ENCODE assay signal across 9 mouse cellular contexts in genomic region chrX:50657835-50658565, GRCm38 (mm10).
DNase-seq lines count a peak whose midpoint lies in the region; ATAC-seq and TF ChIP-seq lines count a peak whose summit lies in the region.
"Had no signal": no experiment of that assay in that cellular context is flagged by ENCODE, and none has a peak within 500 bp of the region (broad histone marks: within the 10 kb centered on the region; RNA-seq: fewer than 3 reads in every experiment).

No protein-coding gene starts in this region.

- no peaks in the 10 kb centered on the region for H3K27me3 ChIP-seq in forebrain, postnatal 0 days (ENCODE audit: insufficient read depth, low read length)
- H3K27me3 ChIP-seq in midbrain, embryonic 14.5 days (ENCODE audit: control insufficient read depth, insufficient read depth, low read length): no peaks in the 10 kb centered on the region
- no peaks in the 10 kb centered on the region for H3K27me3 ChIP-seq in spleen, adult 2 months (ENCODE audit: control insufficient read depth, insufficient read depth, low read length)

- 37% methylated on average over 9 of the region's 9 CpGs for WGBS in forebrain, postnatal 0 days
- 39% methylated on average over 9 of the region's 9 CpGs for WGBS in midbrain, embryonic 14.5 days
- WGBS in spleen, adult 2 months: 43% methylated on average over 9 of the region's 9 CpGs

- no peak overlapping the region for H3K27ac ChIP-seq in forebrain, postnatal 0 days (ENCODE audit: low read depth, low read length)
- no peak overlapping the region for H3K27ac ChIP-seq in midbrain, embryonic 14.5 days (replicated peaks; ENCODE audit: low read depth, low read length)
- no peak overlapping the region for H3K27ac ChIP-seq in spleen, adult 2 months (ENCODE audit: insufficient read depth, low read length)

- no peak overlapping the region for H3K9ac ChIP-seq in forebrain, postnatal 0 days
- no peak overlapping the region for H3K9ac ChIP-seq in midbrain, embryonic 14.5 days (replicated peaks; ENCODE audit: low read length)

- ATAC-seq in forebrain, postnatal 0 days: peak; percentile 94
- peak; percentile 81; the same call in 1 of the 2 replicates for ATAC-seq in midbrain, embryonic 14.5 days (ENCODE audit: low FRiP score, low TSS enrichment)

- no peaks in the 10 kb centered on the region for H3K9me3 ChIP-seq in forebrain, postnatal 0 days (ENCODE audit: low read length)
- no peaks in the 10 kb centered on the region for H3K9me3 ChIP-seq in midbrain, embryonic 14.5 days (ENCODE audit: control insufficient read depth, low read length)
- H3K9me3 ChIP-seq: megakaryocyte, embryonic 14.5 days had no signal

- TF ChIP-seq CTCF in brain, embryonic 14.5 days (IDR thresholded peaks at IDR 0.05; ENCODE audit: borderline replicate concordance, extremely low read depth, insufficient read depth, insufficient read length): peak; percentile 89
- peak; percentile 93 for TF ChIP-seq CTCF in forebrain, postnatal 0 days (IDR thresholded peaks at IDR 0.05; ENCODE audit: low read depth)
- peak; percentile 48; the same call in 1 of the 2 replicates for TF ChIP-seq CTCF in spleen, adult 2 months (IDR thresholded peaks at IDR 0.05; ENCODE audit: extremely low read depth, insufficient read depth, insufficient read length, insufficient replicate concordance)

- no peak for TF ChIP-seq POLR2A in brain, embryonic 14.5 days (IDR thresholded peaks at IDR 0.05; ENCODE audit: borderline replicate concordance, extremely low read depth, insufficient read depth, insufficient read length, poor library complexity, severe bottlenecking)
- no peak for TF ChIP-seq POLR2A in spleen, adult 2 months (IDR thresholded peaks at IDR 0.05; ENCODE audit: low read depth, low read length)

- intact Hi-C loops in left cerebral cortex, postnatal 25 days (cut with DNase I): no loop called here

- H3K4me3 ChIP-seq in forebrain, postnatal 0 days (ENCODE audit: low read depth, low read length): no peak overlapping the region
- no peak overlapping the region for H3K4me3 ChIP-seq in midbrain, embryonic 14.5 days (replicated peaks; ENCODE audit: low read depth, low read length)
- H3K4me3 ChIP-seq in spleen, adult 2 months (ENCODE audit: extremely low read depth, insufficient read depth, insufficient read length): no peak overlapping the region
- H3K4me3 ChIP-seq: megakaryocyte, embryonic 14.5 days had no signal

- DNase-seq in heart, adult 18-20 months: peak; percentile 11 to 80
- no peak for DNase-seq in heart, adult 11 months
- DNase-seq in brain, embryonic 14.5 days (ENCODE audit: low read depth): peak; percentile 89
- DNase-seq in forebrain, postnatal 0 days: peak; percentile 82
- peak; percentile 73 for DNase-seq in hindlimb bud, embryonic 11.5 days (ENCODE audit: extremely low spot score, low read depth, low spot score)
- peak; percentile 33 to 42 for DNase-seq in left cerebral cortex, postnatal 25 days (ENCODE audit: low spot score in 2 of 2)
- DNase-seq in midbrain, embryonic 14.5 days: peak; percentile 85
- DNase-seq in spleen, adult 2 months (ENCODE audit: low read depth in 1 of 2, low spot score in 2 of 2): peak in 1 of 2 experiments; percentile 21

- H3K36me3 ChIP-seq in forebrain, postnatal 0 days (ENCODE audit: insufficient read depth): no peaks in the 10 kb centered on the region
- no peaks in the 10 kb centered on the region for H3K36me3 ChIP-seq in midbrain, embryonic 14.5 days (ENCODE audit: control insufficient read depth, insufficient read depth, low read length)
- no peaks in the 10 kb centered on the region for H3K36me3 ChIP-seq in spleen, adult 2 months (ENCODE audit: control insufficient read depth, insufficient read depth, low read length)

- no peak overlapping the region for H3K4me2 ChIP-seq in forebrain, postnatal 0 days (ENCODE audit: low read depth)
- H3K4me2 ChIP-seq in midbrain, embryonic 14.5 days (ENCODE audit: low read length): 0 out of 2 replicates have a peak overlapping the region, but pooled peaks have one; percentile 12

- no peaks in the 10 kb centered on the region for H3K4me1 ChIP-seq in forebrain, postnatal 0 days (ENCODE audit: insufficient read depth)
- H3K4me1 ChIP-seq in midbrain, embryonic 14.5 days (ENCODE audit: control insufficient read depth, insufficient read depth, low read length): no peaks in the 10 kb centered on the region
- H3K4me1 ChIP-seq in spleen, adult 2 months (ENCODE audit: control insufficient read depth, insufficient read depth, insufficient read length): no peaks in the 10 kb centered on the region
- H3K4me1 ChIP-seq: megakaryocyte, embryonic 14.5 days had no signal
